Comparison of ENCODE assay signal across 9 mouse cellular contexts in genomic region chr6:121611796-121612195, GRCm38 (mm10). TPM values are rescaled to one million over a fixed set of nuclear protein-coding genes. Genes with fewer than 3 reads are reported as not detected.
DNase-seq lines count a peak whose midpoint lies in the region; ATAC-seq and TF ChIP-seq lines count a peak whose summit lies in the region.
"Had no signal": no experiment of that assay in that cellular context is flagged by ENCODE, and none has a peak within 500 bp of the region (broad histone marks: within the 10 kb centered on the region; RNA-seq: fewer than 3 reads in every experiment).

No protein-coding gene starts in this region.

- H3K36me3 ChIP-seq in intestine, postnatal 0 days (ENCODE audit: control insufficient read depth, insufficient read depth), result no peaks in the 10 kb centered on the region
- no peaks in the 10 kb centered on the region for H3K36me3 ChIP-seq in intestine, embryonic 15.5 days

- no peaks in the 10 kb centered on the region for H3K9me3 ChIP-seq in intestine, postnatal 0 days (ENCODE audit: control insufficient read depth)
- no peaks in the 10 kb centered on the region for H3K9me3 ChIP-seq in intestine, embryonic 15.5 days

- H3K9ac ChIP-seq in intestine, postnatal 0 days (ENCODE audit: low read depth, low read length), result no peak overlapping the region
- no peak overlapping the region for H3K9ac ChIP-seq in intestine, embryonic 15.5 days

- no peak for ATAC-seq in intestine, postnatal 0 days
- ATAC-seq in intestine, embryonic 15.5 days, result no peak

- peak; percentile 14 for DNase-seq in right cerebral cortex, postnatal 4 days
- no peak for DNase-seq in right cerebral cortex, postnatal 25 days
- DNase-seq in adrenal gland, postnatal 25 days, result peak; percentile 54
- DNase-seq in retina, postnatal 1 day, result peak; percentile 51
- no peak for DNase-seq in frontal cortex, postnatal 25 days (ENCODE audit: low spot score in 2 of 2)

- H3K4me1 ChIP-seq in intestine, postnatal 0 days (replicated peaks; ENCODE audit: control insufficient read depth, insufficient read depth, low read length), result no peaks in the 10 kb centered on the region
- no peaks in the 10 kb centered on the region for H3K4me1 ChIP-seq in intestine, embryonic 15.5 days (replicated peaks)

- no peaks in the 10 kb centered on the region for H3K27me3 ChIP-seq in intestine, postnatal 0 days (replicated peaks; ENCODE audit: control insufficient read depth, insufficient read depth, low read length)
- no peaks in the 10 kb centered on the region for H3K27me3 ChIP-seq in intestine, embryonic 15.5 days (replicated peaks)

- no peak overlapping the region for H3K4me2 ChIP-seq in intestine, postnatal 0 days (replicated peaks; ENCODE audit: low read depth)
- no peak overlapping the region for H3K4me2 ChIP-seq in intestine, embryonic 15.5 days (replicated peaks)

- no peak overlapping the region for H3K4me3 ChIP-seq in intestine, postnatal 0 days (ENCODE audit: low read depth, low read length)
- H3K4me3 ChIP-seq in intestine, embryonic 15.5 days (replicated peaks), result no peak overlapping the region

- peak; percentile 68 for TF ChIP-seq CTCF in intestine, postnatal 0 days (IDR thresholded peaks at IDR 0.05; ENCODE audit: low read depth)

- no peak overlapping the region for H3K27ac ChIP-seq in intestine, postnatal 0 days (ENCODE audit: low read depth, low read length)
- no peak overlapping the region for H3K27ac ChIP-seq in intestine, embryonic 15.5 days
- H3K27ac ChIP-seq: macrophage had no signal

- 40% methylated on average over 3 of the region's 3 CpGs for WGBS in intestine, postnatal 0 days
- 48% methylated on average over 3 of the region's 3 CpGs for WGBS in intestine, embryonic 15.5 days

RNA-seq across cellular contexts. Expression of gene A2m, which starts 23.4 kb away (rescaled TPM):
- polyA plus RNA-seq in intestine, postnatal 0 days (2015; fragmentation: Nextera tagmentation; extraction: Ambion mirVana), result 0.04 and 0.05 TPM in 2 replicates
- polyA plus RNA-seq in intestine, embryonic 15.5 days (2015; fragmentation: Nextera tagmentation; extraction: Ambion mirVana), result 1.1 and 2.0 TPM in 2 replicates
- total RNA-seq in adrenal gland, postnatal 25 days (2021), result 3.7 and 4.6 TPM in 2 replicates
- total RNA-seq: common myeloid progenitor, adult 5-6 weeks had no signal
- polyA plus RNA-seq: macrophage had no signal

Comparison
In these comparisons a context has a peak if more than half of its experiments do, and no peak if none do; other contexts are left out.
1. DNase-seq: peak in right cerebral cortex, postnatal 4 days (single experiment), adrenal gland, postnatal 25 days (single experiment) and retina, postnatal 1 day (single experiment); none in right cerebral cortex, postnatal 25 days (single experiment) and frontal cortex, postnatal 25 days (0 of 2).